Mouse (Mus musculus) cerebellum, adult 2 months (tissue): ENCODE measurements around the gene Cox8a.

Experiments used
- CTCF ChIP-seq: fragments of 200-500 bp; IDR thresholded peaks from 2 replicates; pipeline ENCODE4 v1.5.1; 2011; ENCODE audit warnings: low read depth, mild to moderate bottlenecking, control low read depth, low read length, moderate library complexity, borderline replicate concordance; ENCODE audit not compliant: insufficient read depth
- POLR2A ChIP-seq: fragments of 200-500 bp; IDR thresholded peaks from 2 replicates; pipeline ENCODE4 v1.6.1; 2011; ENCODE audit warnings: low read length, control low read depth, borderline replicate concordance; ENCODE audit not compliant: insufficient read depth

DNA sequence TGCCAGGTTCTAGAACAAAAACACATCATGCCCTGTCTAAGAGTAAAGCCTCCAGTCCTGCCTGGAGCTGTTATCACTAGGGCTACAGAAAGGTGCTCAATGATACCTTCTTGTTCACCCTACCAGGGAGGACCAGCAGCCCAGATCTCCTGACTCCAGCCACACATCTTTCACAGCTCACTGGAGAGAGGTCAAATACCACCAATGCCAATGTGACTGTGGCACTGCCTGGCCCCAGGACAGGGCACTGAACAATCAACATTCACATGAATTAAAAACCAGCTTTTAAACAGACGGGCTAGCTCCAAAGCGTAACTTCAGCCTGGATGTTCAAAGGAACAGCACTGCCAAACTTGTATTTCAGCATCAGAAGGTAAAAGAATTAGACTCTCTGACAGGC is 18.6 kb upstream of the Cox8a start:
- TF ChIP-seq CTCF = no peak
- TF ChIP-seq POLR2A = no peak
